10 mouse cellular contexts compared by ENCODE assay signal in the genomic region with DNA sequence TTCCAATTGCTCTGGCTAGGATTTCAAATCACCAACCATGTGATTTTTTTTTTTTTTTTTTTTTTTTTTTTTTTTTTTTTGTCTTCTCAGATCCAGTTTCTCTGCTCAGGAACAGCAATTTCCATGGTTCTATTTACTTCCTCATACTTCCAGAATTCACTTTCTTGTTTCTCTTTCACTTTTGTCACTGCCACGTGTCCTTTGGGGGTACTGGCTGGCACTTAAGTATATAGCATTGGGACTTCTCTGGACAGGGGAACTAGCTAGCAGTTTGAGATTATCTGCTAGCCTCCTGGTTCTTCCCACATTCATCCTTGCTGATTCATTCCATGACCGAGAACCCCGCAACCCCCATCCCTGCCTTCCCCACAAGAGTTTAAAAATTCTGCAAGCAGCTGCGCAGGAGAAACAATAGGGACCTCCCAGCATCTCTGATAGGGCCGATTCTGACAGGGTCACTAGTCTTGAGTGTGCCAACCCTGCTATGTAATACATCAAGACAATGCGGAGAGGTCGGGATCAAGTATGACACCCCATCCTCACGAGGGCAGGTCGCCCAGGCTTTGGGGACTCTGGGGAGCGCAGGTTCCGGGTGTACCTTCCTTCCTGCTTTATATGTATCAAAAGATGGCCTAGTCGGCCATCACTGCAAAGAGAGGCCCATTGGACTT. TPM values are rescaled to one million over a fixed set of nuclear protein-coding genes. Genes with fewer than 3 reads are reported as not detected.
DNase-seq lines count a peak whose midpoint lies in the region; ATAC-seq and TF ChIP-seq lines count a peak whose summit lies in the region.
"Not testable (repeated sequence)": the region's sequence is repeated elsewhere in the genome, so short reads cannot be mapped to it uniquely, and the experiment has no call there.
"Had no signal": no experiment of that assay in that cellular context is flagged by ENCODE, and none has a peak within 500 bp of the region (broad histone marks: within the 10 kb centered on the region; RNA-seq: fewer than 3 reads in every experiment).

No protein-coding gene starts in this region.

- not testable (repeated sequence) for H3K4me2 ChIP-seq in forebrain, postnatal 0 days (ENCODE audit: low read depth); kidney, embryonic 15.5 days; midbrain, embryonic 14.5 days (ENCODE audit: low read length)

- WGBS in forebrain, postnatal 0 days, result 91% methylated on average over 8 of the region's 12 CpGs
- WGBS in kidney, embryonic 15.5 days, result 96% methylated on average over 9 of the region's 12 CpGs
- WGBS in lung, adult 2 months, result 86% methylated on average over 11 of the region's 12 CpGs
- WGBS in midbrain, embryonic 14.5 days, result 91% methylated on average over 7 of the region's 12 CpGs

- H3K9me3 ChIP-seq in forebrain, postnatal 0 days (ENCODE audit: low read length); kidney, embryonic 15.5 days (replicated peaks); midbrain, embryonic 14.5 days (ENCODE audit: control insufficient read depth, low read length): not testable (repeated sequence)

- not testable (repeated sequence) for TF ChIP-seq CTCF in forebrain, postnatal 0 days (IDR thresholded peaks at IDR 0.05; ENCODE audit: low read depth); lung, adult 2 months (IDR thresholded peaks at IDR 0.05; ENCODE audit: insufficient read depth, low read length)

- H3K4me3 ChIP-seq in forebrain, postnatal 0 days (ENCODE audit: low read depth, low read length); kidney, embryonic 15.5 days (replicated peaks); lung, adult 2 months (replicated peaks; ENCODE audit: extremely low read depth, low read depth, low read length); midbrain, embryonic 14.5 days (replicated peaks; ENCODE audit: low read depth, low read length): not testable (repeated sequence)

- not testable (repeated sequence) for TF ChIP-seq POLR2A in lung, adult 2 months (IDR thresholded peaks at IDR 0.05; ENCODE audit: borderline replicate concordance, extremely low read depth, low read depth, low read length)

- not testable (repeated sequence) for H3K27ac ChIP-seq in forebrain, postnatal 0 days (ENCODE audit: low read depth, low read length); kidney, embryonic 15.5 days; midbrain, embryonic 14.5 days (replicated peaks; ENCODE audit: low read depth, low read length)

- peak; percentile 92 for ATAC-seq in CD4-positive, CD25-positive, alpha-beta regulatory T cell, adult 4 months
- peak; percentile 65 for ATAC-seq in forebrain, postnatal 0 days
- ATAC-seq in hematopoietic stem cell, adult 5-6 weeks (replicated peaks in 1 of 2; ENCODE audit: insufficient read depth in 1 of 2, low FRiP score in 2 of 2, low TSS enrichment in 1 of 2, low read depth in 1 of 2, poor library complexity in 2 of 2, severe bottlenecking in 2 of 2), result peak; percentile 92 to 94
- ATAC-seq in kidney, embryonic 15.5 days (replicated peaks; ENCODE audit: low FRiP score), result peak; percentile 52; the same call in 1 of the 2 replicates
- peak; percentile 58; the same call in 1 of the 2 replicates for ATAC-seq in midbrain, embryonic 14.5 days (ENCODE audit: low FRiP score, low TSS enrichment)

- H3K36me3 ChIP-seq in forebrain, postnatal 0 days (ENCODE audit: insufficient read depth); kidney, embryonic 15.5 days; midbrain, embryonic 14.5 days (ENCODE audit: control insufficient read depth, insufficient read depth, low read length): not testable (repeated sequence)

- H3K27me3 ChIP-seq in forebrain, postnatal 0 days (ENCODE audit: insufficient read depth, low read length); kidney, embryonic 15.5 days; midbrain, embryonic 14.5 days (ENCODE audit: control insufficient read depth, insufficient read depth, low read length): not testable (repeated sequence)

- not testable (repeated sequence) for H3K4me1 ChIP-seq in forebrain, postnatal 0 days (ENCODE audit: insufficient read depth); kidney, embryonic 15.5 days; lung, adult 2 months (ENCODE audit: control insufficient read depth, insufficient read depth, low read length); midbrain, embryonic 14.5 days (ENCODE audit: control insufficient read depth, insufficient read depth, low read length)

- DNase-seq in adrenal gland, adult 2 months, result peak; percentile 23
- not testable (repeated sequence) for DNase-seq in forebrain, postnatal 0 days; midbrain, embryonic 14.5 days
- DNase-seq in lung, adult 2 months, result peak; percentile 9
- peak; percentile 0 for DNase-seq in right cerebral cortex, postnatal 4 days

- H3K9ac ChIP-seq in forebrain, postnatal 0 days; kidney, embryonic 15.5 days; midbrain, embryonic 14.5 days (replicated peaks; ENCODE audit: low read length): not testable (repeated sequence)

RNA-seq across cellular contexts. Expression of a gene that starts 30.8 kb away (rescaled TPM):
- not detected for polyA plus RNA-seq in CD4-positive, CD25-positive, alpha-beta regulatory T cell, adult 4 months (2017; shearing (Covaris generic))
- 1 to 10 TPM in 1 of 2 experiments, not detected in 1; 4.0 TPM for total RNA-seq in adrenal gland, adult 2 months (2021)
- not detected in 2 replicates for polyA plus RNA-seq in adrenal gland, adult 2 months (2012; rRNA removed)
- total RNA-seq in forebrain, postnatal 0 days (2014; rRNA removed), result not detected in 2 replicates
- not detected in 2 replicates for polyA plus RNA-seq in forebrain, postnatal 0 days (2015; fragmentation: Nextera tagmentation; extraction: Ambion mirVana)
- not detected in 2 replicates for total RNA-seq in hematopoietic stem cell, adult 5-6 weeks (2017)
- not detected in 2 replicates for polyA plus RNA-seq in kidney, embryonic 15.5 days (2015; fragmentation: Nextera tagmentation; extraction: Ambion mirVana)
- polyA plus RNA-seq in lung, adult 2 months (2012; rRNA removed), result not detected in 2 replicates
- polyA plus RNA-seq in midbrain, embryonic 14.5 days (2014; fragmentation: Nextera tagmentation; extraction: Ambion mirVana), result not detected in 2 replicates
- polyA plus RNA-seq: forebrain, embryonic 12.5 days; heart, embryonic 16.5 days had no signal
